Comparison of ENCODE assay signal across 11 mouse cellular contexts in the genomic region with DNA sequence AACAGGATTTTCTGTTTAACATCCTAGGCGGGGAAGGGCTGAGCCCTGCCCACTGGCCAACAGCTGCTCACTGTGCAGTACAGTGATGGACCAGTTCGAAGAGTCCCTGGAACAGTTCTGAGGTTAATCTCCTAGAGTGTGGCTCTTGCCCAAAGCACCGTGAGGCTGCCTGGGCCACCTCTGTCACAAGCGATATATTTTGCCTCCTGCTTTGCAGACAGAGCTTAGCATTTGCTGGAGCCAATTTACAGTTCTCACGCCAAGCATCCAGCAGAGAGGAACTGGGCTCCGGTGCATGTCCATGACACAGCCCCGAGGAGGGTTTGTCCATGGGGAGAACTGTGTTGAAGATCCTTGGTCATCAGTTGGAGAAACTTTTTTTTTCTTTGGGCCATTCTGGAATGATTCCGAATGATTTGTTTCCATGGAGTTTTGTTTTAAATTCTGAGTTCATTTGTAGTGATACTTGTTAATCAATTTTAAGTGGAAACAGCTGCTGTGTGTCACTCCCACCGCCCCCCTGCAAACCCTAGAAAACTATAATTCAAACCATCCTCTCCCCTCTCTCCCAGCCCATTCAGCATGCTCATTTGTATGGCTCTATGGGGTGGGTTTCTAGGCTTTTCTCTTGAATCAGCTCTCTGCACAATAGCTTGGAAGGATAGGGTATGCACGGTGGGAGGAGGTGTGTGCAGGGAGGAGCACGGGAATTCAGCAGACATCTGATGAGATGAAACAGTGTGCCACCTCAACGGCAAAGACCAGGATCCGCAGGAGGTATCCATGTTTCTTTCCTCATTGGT.
DNase-seq lines count a peak whose midpoint lies in the region; ATAC-seq lines count a peak whose summit lies in the region.
"Had no signal": no experiment of that assay in that cellular context is flagged by ENCODE, and none has a peak within 500 bp of the region (broad histone marks: within the 10 kb centered on the region; RNA-seq: fewer than 3 reads in every experiment).

No protein-coding gene starts in this region.

- no peaks in the 10 kb centered on the region for H3K27me3 ChIP-seq in hindbrain, embryonic 10.5 days (ENCODE audit: insufficient read depth, poor library complexity, severe bottlenecking)
- H3K27me3 ChIP-seq in hindbrain, embryonic 13.5 days: no peaks in the 10 kb centered on the region
- H3K27me3 ChIP-seq in forebrain, embryonic 14.5 days (replicated peaks; ENCODE audit: control insufficient read depth, insufficient read depth, low read length): no peaks in the 10 kb centered on the region
- H3K27me3 ChIP-seq in limb, embryonic 15.5 days: no peaks in the 10 kb centered on the region

- DNase-seq in hindbrain, embryonic 10.5 days (ENCODE audit: low spot score): peak; percentile 21
- peak; percentile 48 for DNase-seq in embryo, embryonic 11 days
- DNase-seq in forebrain, embryonic 14.5 days (ENCODE audit: low spot score): peak; percentile 41
- no peak for DNase-seq in Muller cell, postnatal 12 days (ENCODE audit: inconsistent ontology term)
- DNase-seq in thymus, postnatal 4 days: no peak
- DNase-seq: kidney, postnatal 14 days had no signal

- H3K9ac ChIP-seq in hindbrain, embryonic 13.5 days: no peak overlapping the region
- no peak overlapping the region for H3K9ac ChIP-seq in forebrain, embryonic 14.5 days (ENCODE audit: low read length)
- H3K9ac ChIP-seq in limb, embryonic 15.5 days: no peak overlapping the region

- peaks cover 16% of the 10 kb centered on the region for H3K4me1 ChIP-seq in hindbrain, embryonic 10.5 days (replicated peaks)
- H3K4me1 ChIP-seq in hindbrain, embryonic 13.5 days (replicated peaks): peaks cover 16% of the 10 kb centered on the region
- peaks cover 8% of the 10 kb centered on the region for H3K4me1 ChIP-seq in forebrain, embryonic 14.5 days (ENCODE audit: control insufficient read depth, insufficient read depth, low read length)
- H3K4me1 ChIP-seq in limb, embryonic 15.5 days: peaks cover 34% of the 10 kb centered on the region

- no peak overlapping the region for H3K4me2 ChIP-seq in hindbrain, embryonic 13.5 days
- H3K4me2 ChIP-seq in forebrain, embryonic 14.5 days (ENCODE audit: low read length): no peak overlapping the region
- no peak overlapping the region for H3K4me2 ChIP-seq in limb, embryonic 15.5 days

- no peaks in the 10 kb centered on the region for H3K36me3 ChIP-seq in hindbrain, embryonic 10.5 days
- no peaks in the 10 kb centered on the region for H3K36me3 ChIP-seq in hindbrain, embryonic 13.5 days
- no peaks in the 10 kb centered on the region for H3K36me3 ChIP-seq in forebrain, embryonic 14.5 days (ENCODE audit: control insufficient read depth, insufficient read depth, low read length)
- no peaks in the 10 kb centered on the region for H3K36me3 ChIP-seq in limb, embryonic 15.5 days

- 61% methylated on average over 13 of the region's 13 CpGs for WGBS in hindbrain, embryonic 10.5 days
- WGBS in hindbrain, embryonic 13.5 days: 57% methylated on average over 13 of the region's 13 CpGs
- 39% methylated on average over 13 of the region's 13 CpGs for WGBS in forebrain, embryonic 14.5 days
- 30% methylated on average over 13 of the region's 13 CpGs for WGBS in limb, embryonic 15.5 days

- ATAC-seq in hindbrain, embryonic 13.5 days (ENCODE audit: low FRiP score): no peak; the same call in 1 of the 2 replicates
- peak; percentile 79 for ATAC-seq in forebrain, embryonic 14.5 days
- no peak for ATAC-seq in limb, embryonic 15.5 days (ENCODE audit: insufficient number of reproducible peaks, low FRiP score, low TSS enrichment, low read depth)
- ATAC-seq in monocyte, adult 5-6 weeks (replicated peaks; ENCODE audit: insufficient number of reproducible peaks, low FRiP score, low TSS enrichment, poor library complexity, severe bottlenecking): no peak
- ATAC-seq: CD4-positive, CD25-positive, alpha-beta regulatory T cell, adult 4 months had no signal

- H3K9me3 ChIP-seq in hindbrain, embryonic 10.5 days: no peaks in the 10 kb centered on the region
- H3K9me3 ChIP-seq in hindbrain, embryonic 13.5 days: no peaks in the 10 kb centered on the region
- H3K9me3 ChIP-seq in forebrain, embryonic 14.5 days (replicated peaks; ENCODE audit: control insufficient read depth, low read length): no peaks in the 10 kb centered on the region
- H3K9me3 ChIP-seq in limb, embryonic 15.5 days: no peaks in the 10 kb centered on the region

- peak overlapping the region; percentile 18; the same call in 1 of the 2 replicates for H3K27ac ChIP-seq in hindbrain, embryonic 10.5 days
- no peak overlapping the region for H3K27ac ChIP-seq in hindbrain, embryonic 13.5 days
- 0 out of 2 replicates have a peak overlapping the region, but pooled peaks have one; percentile 9 for H3K27ac ChIP-seq in forebrain, embryonic 14.5 days (ENCODE audit: low read depth, low read length)
- H3K27ac ChIP-seq in limb, embryonic 15.5 days: peak overlapping the region; percentile 39; the same call in 1 of the 2 replicates

- H3K4me3 ChIP-seq in hindbrain, embryonic 10.5 days: no peak overlapping the region
- no peak overlapping the region for H3K4me3 ChIP-seq in hindbrain, embryonic 13.5 days
- H3K4me3 ChIP-seq in forebrain, embryonic 14.5 days (ENCODE audit: low read depth, low read length): no peak overlapping the region
- H3K4me3 ChIP-seq in limb, embryonic 15.5 days: no peak overlapping the region
- H3K4me3 ChIP-seq: megakaryocyte, embryonic 14.5 days had no signal

Comparison
In these comparisons a context has a peak if more than half of its experiments do, and no peak if none do; other contexts are left out.
1. DNase-seq: peak in hindbrain, embryonic 10.5 days (single experiment), embryo, embryonic 11 days (single experiment) and forebrain, embryonic 14.5 days (single experiment); none in Muller cell, postnatal 12 days (single experiment) and thymus, postnatal 4 days (single experiment).